Mouse (Mus musculus) C2C12 (cell line): ENCODE results near the gene Hexdc.

ENCODE experiments used
- CTCF ChIP-seq: IDR thresholded peaks from one replicate; pipeline ENCODE4 v1.5.1; 2011; ENCODE audit not compliant: control insufficient read depth, insufficient read depth, insufficient read length
- USF1 ChIP-seq: IDR thresholded peaks from one replicate; pipeline ENCODE4 v1.6.1; 2011; ENCODE audit warnings: low read depth, mild to moderate bottlenecking, control low read depth, moderate library complexity

DNA sequence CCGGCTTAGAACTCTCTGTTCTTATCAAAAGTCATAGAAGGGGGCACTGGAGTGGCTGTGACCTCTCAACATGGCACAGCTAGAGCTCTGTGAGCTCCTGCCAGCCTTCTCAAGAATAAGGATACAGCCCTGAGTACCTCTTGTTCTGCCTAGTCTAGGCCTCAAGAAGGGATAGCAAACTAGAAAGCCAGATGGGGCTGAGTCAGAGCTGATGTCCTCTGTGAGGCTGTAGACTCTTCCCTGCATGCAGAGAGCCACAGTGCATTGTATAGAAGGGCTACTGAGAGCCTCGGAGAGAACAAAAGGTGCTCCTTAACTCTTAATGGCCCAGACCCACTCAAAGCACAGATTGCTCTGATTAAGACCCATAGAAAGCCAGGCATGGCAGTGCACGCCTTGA, 30.0 kb upstream of the Hexdc start:
- TF ChIP-seq CTCF (no peak), USF1 (no peak)
